Mouse (Mus musculus): Measurements from ENCODE around the gene Sfxn5.

Gene Sfxn5

GRCm38 (mm10) chr6:85206182-85206938 is 126.9 kb downstream of the Sfxn5 start:
- no peak for DNase-seq (ENCODE audit: extremely low spot score, low read depth, low spot score)

DNA sequence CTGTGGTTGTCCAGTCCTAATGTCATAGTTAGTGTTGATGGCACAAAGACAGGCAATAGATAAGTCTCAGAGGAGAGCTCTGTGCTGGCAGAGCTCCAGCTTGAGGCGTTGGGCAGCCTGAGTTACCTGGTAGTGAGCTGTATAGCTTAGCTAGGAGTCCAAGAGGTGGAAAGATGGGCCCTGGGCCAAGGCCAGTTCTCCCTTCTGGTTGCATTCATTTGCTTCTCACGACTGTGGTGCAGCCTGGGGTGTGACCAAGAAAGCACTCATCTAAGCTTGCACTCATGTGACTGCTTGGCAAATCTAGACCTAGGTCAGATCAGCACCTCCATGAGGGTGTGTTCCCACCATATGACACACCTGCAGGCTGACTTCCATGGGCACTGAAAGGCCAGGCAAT is 135.3 kb downstream of the Sfxn5 start:
- no peak for DNase-seq (ENCODE audit: extremely low spot score, low read depth, low spot score)

DNA sequence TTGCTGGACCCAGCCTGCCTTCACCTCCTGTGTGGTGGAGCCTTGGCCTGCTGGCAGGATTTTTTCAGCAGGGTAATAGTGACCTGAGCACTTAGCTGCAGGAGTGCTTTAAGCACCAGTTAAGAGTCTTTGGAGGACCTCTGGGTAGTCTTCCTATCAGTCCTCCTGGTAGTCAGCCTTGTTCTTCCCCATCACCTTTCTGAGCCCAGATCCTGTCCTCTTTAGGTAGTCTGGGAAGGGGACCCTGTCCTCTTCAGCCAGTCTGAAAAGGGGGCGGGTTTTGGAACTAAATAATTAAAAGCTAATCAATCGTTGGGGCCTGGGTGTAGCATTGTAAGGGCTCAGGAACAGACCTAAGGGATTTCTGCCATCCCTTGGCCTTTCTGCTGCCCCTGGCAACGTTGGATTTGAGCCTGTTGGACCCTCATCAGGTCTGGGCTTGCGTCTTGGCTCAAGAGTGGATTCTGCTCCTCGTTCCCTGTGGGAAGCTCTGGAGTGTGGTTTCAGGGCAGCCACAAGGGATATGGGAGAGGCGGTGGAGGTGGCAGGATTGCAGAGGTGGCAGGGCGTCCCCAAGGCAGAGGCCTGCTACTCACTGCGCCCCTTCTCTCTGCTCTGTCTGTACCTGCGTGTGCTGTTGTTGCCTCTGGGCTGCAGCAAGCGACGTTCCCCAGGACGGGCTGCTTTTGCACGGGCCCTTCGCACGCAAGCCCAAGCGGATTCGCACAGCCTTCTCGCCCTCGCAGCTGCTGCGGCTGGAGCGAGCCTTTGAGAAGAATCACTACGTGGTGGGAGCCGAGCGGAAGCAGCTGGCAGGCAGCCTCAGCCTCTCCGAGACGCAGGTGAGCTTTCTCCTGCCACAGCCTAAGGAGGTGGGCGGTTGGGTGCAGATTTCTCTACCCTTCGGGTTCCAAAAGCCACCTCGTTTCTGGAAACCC is 139.6 kb downstream of the Sfxn5 start:
- no peak for DNase-seq (ENCODE audit: extremely low spot score, low read depth, low spot score)

- no peak for DNase-seq (ENCODE audit: extremely low spot score, low read depth, low spot score)
Observed at GRCm38 (mm10) chr6:85191751-85192440, 141.3 kb downstream of the Sfxn5 start.

DNA sequence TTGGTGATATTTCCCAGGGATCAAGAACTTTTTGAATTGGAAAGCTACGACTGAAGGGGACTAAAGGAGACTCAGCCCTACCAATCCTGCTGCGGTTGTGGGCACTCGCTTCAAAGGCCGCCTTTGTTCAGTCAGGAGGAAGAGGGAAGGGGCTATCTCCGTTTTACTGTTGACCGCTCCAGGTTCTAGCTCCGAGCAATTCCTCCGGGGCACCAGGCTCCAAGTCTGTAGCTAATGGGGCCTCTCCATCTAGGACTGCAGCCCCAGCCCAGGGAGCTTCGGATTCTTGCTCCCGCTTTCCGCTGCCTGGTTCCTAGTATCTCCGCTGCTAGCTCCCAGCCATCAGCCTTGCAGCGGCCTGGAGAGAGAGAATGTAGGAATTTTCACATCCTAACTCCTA is 142.6 kb downstream of the Sfxn5 start:
- no peak for DNase-seq (ENCODE audit: extremely low spot score, low read depth, low spot score)

- no peak for DNase-seq (ENCODE audit: extremely low spot score, low read depth, low spot score)
Observed at GRCm38 (mm10) chr6:85189911-85190591, 143.2 kb downstream of the Sfxn5 start.

GRCm38 (mm10) chr6:85189361-85189760 is 143.9 kb downstream of the Sfxn5 start:
- no peak for DNase-seq (ENCODE audit: extremely low spot score, low read depth, low spot score)

GRCm38 (mm10) chr6:85188256-85189110 is 144.7 kb downstream of the Sfxn5 start:
- no peak for DNase-seq (ENCODE audit: extremely low spot score, low read depth, low spot score)

DNA sequence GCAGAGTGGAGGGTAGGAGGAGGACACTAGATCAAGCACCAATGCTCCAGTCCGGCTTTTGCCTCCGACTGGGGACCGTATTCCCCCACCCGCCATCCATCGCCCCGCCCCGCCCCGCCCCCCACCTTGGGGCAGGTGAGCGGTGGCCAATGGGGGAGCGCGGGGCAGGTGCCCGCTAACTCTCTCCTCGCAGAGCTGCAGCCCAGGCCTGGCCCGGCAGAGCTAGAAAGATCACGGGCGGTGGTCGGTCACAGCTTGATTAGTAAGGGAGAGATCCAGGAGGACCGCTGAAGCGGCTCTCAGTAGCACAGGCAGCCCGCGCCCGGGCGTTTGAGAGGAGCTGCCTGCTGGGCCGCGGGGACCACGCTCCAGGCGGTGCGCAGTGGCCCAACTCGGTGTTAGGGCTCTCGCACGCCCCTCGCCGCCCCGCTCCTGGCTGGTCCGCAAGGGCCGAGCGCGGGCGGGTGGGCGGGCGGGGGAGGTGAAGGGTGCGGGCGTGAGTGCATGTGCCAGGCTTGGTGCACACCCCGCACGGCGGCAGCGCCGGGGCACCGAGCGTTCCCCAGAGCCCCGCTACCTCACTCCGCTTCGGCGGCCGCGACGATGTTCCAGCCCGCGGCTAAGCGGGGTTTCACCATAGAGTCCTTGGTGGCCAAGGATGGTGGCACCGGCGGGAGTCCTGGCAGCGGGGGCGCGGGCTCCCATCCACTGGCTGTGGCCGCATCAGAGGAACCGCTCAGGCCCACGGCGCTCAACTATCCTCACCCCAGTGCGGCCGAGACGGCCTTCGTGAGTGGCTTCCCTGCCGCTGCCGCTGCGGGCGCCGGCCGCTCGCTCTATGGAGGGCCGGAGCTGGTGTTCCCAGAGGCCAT is 145.6 kb downstream of the Sfxn5 start, which contains the start of gene Emx1:
Gene Emx1, plus strand, starts transcription at position 99 of the 872 bp plus-strand sequence.
- no peak for DNase-seq (ENCODE audit: extremely low spot score, low read depth, low spot score)

DNA sequence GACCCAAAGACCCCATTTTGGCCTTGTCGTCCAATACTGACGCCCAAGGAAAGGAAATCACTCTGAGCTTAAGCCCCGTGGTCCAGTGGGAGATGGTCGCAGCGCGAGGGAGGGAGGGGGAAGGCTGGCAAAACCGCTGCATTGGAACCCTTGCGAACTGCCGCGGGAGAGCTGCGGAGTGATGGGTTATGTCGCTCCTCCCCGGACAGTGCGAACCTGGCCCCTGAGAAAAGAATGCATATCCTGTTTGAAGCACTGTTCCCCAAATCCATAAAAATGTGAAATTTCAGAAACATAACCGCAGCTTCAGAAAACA is 146.5 kb downstream of the Sfxn5 start:
- no peak for DNase-seq (ENCODE audit: extremely low spot score, low read depth, low spot score)

- DNase-seq (ENCODE audit: extremely low spot score, low read depth, low spot score), result no peak
Observed at GRCm38 (mm10) chr6:85186033-85186743, 147.0 kb downstream of the Sfxn5 start.

DNA sequence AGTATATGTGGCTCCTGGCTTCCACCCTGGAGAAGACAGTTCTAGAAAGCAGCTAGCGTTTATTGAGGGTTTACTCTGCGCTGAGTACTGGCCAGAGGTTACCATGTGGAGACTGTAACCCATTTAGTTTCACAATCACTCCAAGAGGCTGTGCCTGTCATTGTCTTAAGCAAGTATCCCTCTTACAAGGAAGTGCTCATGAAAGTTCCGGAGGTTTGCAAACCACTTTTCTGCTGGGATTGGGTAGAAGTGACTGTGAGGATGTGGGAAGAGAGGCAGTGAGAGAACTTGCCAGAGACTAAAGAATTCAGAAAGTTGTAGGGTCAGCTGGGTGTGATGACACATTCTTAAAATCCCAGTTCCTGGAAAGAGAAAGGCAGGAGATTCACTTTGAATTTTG is 149.3 kb downstream of the Sfxn5 start:
- no peak for DNase-seq (ENCODE audit: extremely low spot score, low read depth, low spot score)

DNA sequence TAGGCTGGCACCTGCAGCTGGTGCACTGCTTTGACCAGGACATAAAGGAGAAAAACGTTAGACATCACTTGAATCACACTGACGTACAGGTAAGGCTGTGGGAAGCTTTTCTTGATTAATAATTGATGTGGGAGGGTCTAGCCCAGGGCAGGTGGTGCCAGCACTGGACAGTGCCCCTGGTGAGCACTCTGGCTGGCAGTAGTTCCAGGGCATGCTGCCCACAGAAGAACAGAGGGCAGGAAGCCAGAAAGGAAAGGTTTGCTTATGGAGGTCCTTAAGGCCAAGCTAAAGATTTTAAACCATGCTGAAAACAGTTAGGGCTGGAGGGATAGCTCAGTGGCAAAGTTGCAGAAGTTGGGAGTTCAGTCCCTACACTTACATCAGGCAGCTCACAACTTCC is 153.2 kb downstream of the Sfxn5 start:
- no peak for DNase-seq (ENCODE audit: extremely low spot score, low read depth, low spot score)

DNA sequence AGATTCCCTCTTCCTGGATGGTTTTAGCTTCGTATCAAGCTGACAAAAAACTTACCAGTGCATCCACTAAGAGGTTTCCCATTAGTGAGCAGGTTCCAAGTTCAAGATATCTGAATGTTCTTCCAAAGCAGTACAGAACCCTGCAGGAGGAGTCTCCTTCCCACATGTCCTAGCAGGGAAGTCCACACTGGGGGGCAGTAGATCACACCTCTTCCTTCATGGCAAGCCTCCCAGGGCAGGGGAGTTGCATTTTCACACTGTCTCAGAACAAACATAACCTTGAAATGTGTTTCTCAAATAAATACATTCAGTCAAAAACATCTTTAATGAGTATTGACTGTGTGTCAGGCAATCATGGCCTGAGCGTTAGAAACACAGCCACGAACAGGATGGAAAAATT is 153.7 kb downstream of the Sfxn5 start:
- DNase-seq (ENCODE audit: extremely low spot score, low read depth, low spot score), result no peak

DNA sequence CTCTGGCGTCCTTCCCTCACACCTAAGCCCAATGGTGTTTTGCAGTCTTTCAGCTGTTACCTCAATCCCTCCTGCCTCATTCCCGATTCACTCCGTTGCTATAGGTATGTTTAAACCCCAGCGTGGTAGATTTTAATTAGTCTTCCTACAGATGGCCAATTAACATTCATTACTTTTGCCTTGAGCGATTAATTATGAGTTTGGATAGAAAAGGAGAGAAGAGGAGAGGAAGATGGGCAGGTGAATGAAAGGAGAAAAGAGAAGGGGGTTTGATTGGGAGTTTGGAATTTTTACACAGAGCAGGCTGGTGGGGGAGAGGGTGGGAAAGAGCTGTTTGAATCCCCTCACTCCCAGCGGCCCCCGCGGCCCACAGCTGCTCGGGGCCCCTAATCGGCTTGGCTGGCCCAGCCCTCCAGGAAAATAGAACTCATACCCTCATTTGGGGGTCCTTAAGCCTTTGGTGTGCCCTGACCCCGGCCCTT is 167.7 kb downstream of the Sfxn5 start:
- DNase-seq (ENCODE audit: extremely low spot score, low read depth, low spot score), result no peak

Data from hindlimb bud, embryonic 11.5 days (tissue).